Mouse (Mus musculus) CD4-positive helper T cell, adult 2 months (primary cell): ENCODE measurements at regions not wholly inside any gene's neighbourhood (a gene's known extent, or its start where the extent isn't known, plus 50 kb on each side); places are given as distances from the start of the nearest gene placed in this dataset.

Experiments used
- DNase-seq: peaks from one replicate; pipeline ENCODE4 v3.0.0-alpha.2; 2012; ENCODE audit warnings: low read depth, missing footprints, low spot score

DNA sequence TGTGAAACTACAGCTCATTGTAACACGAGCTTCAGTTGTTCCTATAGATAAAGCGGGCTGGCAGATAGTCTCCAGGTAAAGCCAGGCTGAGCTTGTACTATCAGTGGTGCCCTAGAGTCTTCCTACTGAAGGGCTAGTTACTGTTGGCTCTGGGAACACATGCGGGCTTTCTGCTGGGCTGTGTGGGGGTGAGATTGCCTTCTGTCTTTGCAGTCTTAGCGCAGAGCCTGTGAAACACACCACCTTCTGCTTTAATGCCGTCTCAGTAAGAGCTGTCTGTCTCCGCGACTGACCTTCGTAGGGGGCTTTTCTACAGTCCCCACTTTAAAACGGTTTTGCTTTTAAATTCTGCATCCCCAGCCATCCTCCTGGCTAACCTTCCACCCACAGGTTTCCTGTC, 76.7 kb downstream of the Trim29 start:
- DNase-seq = no peak

DNA sequence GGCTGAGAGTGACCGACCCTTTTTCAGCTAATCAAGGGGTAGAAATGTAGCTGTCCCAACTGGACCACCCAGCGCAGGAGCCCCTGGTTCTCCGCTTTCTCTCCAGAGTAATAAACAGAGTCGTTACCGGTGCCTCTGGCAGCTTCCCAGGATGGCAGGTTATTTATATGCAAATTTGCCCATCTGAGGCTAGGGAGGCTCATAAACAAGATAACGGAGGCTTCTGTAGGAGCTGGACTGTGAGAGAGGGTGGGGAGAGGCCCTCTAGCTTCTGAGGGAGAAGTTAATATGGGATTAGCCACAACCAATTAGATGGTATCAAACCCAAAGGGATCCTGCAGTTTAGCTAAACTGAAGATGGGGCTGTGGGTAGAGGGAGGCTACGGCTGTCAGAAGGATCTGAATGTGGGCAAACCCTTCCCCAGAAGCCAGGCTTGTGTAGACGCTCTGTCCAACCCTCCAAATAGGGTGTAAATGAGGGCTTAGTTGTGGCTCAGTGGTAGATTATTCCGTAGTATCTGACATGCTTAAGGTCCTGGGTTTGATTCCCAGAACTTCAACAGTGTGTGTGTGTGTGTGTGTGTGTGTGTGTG, 78.9 kb downstream of the Trim29 start:
- no peak for DNase-seq

DNA sequence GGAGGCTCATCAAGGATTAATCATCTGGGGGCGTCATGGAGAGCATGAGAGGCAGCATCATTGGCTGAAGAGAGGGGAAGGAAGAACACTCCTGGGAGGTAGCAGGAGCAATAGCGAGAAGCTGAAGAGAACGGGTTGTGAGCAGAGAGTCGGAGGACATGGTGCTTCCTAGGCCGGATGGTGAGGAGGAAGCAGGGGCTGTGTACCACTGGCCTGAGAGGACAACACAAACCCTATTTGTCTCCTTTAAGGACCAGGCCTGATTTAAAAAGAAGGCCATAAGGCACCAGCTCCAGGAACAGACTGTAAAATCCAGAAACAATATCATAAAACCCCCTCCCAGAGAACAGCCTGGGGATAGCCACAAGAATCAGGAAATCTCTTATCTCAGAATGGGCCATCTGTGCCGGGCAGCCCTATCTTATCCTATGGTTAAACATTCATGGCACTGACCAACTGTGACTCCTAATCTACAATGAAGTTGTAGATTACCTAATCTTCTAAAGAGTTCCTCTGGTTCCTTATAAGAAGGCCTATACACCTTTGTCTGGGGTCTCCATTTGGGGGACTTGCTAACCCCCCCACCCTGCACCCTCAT, 81.9 kb downstream of the Trim29 start:
- DNase-seq = no peak

- DNase-seq = no peak
These were observed 83.6 kb downstream of the Trim29 start for GRCm38 (mm10) chr9:43394204-43394603.

DNA sequence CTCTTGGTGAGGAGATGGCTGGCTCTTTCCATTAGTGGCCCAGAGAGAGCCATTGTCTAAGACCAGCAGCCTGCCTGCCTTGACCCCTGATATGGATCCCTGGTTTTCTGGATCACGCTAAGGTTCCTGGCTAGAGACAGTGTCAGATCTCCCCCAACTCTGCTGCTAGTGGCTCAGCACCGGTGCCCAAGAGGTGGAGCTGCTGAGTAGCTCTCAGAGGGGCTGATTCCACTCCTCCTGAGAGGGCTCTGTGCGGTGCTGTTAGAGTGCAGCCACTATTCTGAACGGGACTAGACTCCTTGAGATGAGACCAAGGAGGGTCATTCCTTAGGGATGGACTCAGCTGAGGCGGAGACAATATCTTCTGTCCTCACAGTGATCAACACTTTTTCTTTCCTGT, 84.6 kb downstream of the Trim29 start:
- DNase-seq = no peak

GRCm38 (mm10) chr9:43396566-43396965, 85.9 kb downstream of the Trim29 start:
- no peak for DNase-seq

- DNase-seq = no peak
These were observed 97.8 kb downstream of the Trim29 start for GRCm38 (mm10) chr9:43408493-43408892.

DNA sequence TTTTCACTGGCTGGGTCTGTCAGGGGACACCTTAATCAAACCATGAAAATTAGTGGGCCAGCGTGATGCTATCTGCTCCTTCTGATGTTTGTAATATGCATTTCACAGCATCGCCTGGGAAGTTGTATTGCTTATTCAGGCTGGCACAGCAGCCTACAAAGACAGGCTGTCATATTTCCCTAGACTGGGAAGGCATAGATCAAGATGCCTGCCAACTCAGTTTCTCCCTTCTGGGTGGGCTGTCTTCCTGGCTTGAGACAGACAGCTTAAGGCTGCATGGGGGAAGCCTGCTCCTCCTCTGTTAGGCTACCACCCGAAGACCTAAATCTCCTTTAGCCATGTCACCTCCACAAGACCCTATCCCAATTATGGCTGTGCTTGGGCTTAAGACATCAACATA, 101.8 kb downstream of the Trim29 start:
- DNase-seq = no peak

DNA sequence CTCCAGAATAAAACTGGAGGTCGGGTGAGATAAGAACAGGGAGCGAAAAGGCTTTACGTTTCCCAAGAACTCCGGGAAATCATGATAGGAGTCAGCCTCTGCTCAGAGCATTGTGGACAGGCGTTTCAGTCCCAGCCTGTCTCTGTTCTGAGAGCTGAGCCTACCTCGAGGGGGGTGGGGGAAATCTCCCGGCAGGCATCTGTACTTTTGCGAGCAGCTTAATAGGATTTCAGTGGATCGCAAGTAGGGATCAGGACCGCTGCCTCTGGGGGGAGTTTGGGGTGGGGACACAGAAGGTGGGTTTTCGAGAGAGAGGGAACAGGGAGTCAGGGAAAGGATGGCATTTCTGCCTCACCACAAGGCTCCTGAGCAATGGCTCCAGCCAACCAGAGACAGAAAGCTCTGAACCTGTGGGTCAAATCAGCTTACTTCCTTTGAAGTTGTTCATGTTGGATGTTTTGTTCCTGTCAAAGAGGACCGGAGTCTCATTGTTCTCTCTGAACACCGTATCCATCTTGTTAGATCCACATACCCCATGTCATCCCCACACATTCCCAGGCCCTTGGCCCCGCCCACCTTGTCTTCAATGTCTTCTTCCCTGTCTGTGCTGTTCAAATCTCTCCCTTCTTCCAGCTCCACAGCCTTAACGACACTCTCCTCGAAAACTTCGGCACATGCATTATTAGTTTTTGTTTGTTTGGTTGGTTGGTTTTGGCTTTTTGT, 109.5 kb downstream of the Trim29 start:
- DNase-seq = no peak

GRCm38 (mm10) chr9:43427007-43427406, 116.4 kb downstream of the Trim29 start:
- no peak for DNase-seq

DNA sequence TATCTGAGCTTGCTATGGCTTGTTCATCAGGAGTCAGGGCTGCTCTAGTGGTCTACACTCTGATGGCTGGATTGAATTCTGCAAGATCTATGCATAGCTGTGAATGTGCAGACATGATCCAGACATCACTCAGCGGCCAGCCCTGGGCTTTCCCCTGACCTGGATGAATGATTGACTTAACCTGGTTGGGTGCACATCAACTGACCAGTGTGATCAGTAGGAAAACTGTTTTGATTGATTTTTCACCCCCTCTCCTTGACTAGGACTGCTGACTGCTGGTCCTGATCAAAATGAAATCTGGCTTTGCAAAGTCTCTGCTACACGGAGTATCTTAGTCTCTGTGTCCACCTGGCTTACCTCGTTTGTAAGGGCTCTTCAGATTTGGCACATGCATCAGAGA, 123.3 kb downstream of the Trim29 start:
- no peak for DNase-seq

DNA sequence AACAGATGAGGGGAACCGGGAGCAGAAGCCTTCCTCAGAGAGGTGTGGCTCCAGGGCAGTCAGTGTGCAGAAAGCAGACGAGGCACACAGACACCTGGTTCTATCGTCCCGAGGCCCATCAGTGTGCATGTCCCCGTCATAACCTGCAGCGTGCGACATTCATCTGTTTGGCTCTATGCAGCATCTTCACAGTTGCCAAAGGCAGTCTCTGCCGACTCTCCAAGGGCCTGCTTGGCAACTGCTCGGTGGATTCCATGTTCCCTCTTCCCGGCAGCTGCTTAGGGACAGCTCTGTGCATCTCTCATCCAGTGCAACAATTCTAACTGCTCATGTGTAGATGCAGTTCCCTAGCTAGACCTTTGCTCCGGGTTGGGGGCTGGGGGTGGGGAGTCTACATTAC, 127.8 kb downstream of the Trim29 start:
- no peak for DNase-seq

DNA sequence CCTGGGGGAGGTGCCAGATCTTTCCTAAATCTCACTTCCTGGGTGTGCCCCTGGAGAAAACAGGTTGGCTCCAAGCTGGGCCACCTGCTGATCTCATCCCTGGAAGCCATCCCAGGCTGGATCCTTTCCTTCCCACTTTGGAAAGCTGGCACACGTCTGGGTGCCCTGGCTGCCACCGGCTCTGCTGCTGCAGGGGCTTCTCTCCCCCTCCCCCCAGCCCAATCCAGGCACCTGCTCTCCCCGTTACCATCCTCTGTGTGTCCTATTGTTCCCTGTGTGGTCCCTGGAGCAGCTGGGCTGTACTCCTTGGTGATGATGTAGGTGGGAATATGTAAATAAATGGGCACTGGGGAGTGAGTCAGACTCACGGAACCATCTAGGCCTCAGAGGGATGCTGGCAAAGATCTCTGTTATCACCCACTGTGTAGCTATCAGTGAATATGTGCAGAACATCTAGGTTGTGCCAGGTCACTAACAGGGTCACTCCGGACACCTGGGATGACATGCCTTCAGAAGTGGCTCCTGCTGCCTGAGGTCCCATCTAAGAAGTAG, 130.4 kb downstream of the Trim29 start:
- no peak for DNase-seq

GRCm38 (mm10) chr9:43445491-43445890, 134.8 kb downstream of the Trim29 start:
- DNase-seq = no peak

DNA sequence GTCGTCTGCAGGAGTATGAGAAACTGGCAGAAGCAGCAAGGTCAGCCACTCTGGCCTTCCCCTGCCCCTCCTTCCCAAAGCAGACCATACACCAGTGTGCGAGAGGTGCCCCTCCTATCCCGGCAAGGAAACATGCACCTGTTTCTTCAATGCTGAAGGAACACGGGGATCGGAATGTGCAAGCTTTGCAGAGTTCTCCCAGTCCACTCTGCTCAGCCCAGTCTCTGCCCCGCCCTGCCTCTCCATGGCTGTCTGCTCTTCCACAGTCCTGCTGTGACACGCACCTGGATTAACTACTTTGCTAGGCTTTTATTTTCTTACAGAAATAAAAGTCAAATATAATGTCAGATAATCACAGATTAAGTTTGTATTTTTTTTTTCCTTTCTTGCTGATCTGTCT, 136.7 kb downstream of the Trim29 start:
- no peak for DNase-seq

GRCm38 (mm10) chr9:43448981-43449380, 138.3 kb downstream of the Trim29 start:
- DNase-seq = no peak

DNA sequence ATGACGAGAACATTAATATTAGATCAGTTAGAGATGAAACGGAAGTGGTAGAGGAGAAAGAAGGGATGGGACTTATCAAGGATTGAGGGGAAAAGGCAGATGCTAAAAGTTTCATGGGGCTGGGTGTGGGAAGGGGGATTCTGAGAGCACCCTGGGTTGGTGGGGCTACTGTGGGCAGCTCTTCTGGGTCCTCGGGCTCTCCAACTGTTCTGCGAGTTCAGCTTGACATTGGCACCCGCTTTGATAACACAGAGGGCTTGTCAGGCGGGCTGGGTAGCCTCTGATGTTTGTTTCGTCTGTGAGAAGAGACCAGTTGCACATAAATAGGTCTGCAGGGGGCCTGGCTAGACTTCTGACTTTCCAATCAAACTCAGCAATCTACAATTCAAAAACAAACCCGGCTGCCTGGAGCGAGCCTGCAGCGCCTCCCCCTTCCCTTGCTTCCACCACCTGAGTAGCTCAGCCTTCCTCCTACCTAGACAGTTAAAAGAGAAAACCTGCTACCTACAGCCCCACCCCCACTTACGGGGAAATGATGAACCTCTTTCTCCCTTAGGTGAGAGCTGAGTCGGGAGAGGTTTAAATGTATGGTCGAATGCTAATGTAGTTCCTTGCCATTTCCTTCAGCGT, 143.4 kb downstream of the Trim29 start:
- DNase-seq = no peak

- DNase-seq = no peak
These were observed 147.1 kb downstream of the Trim29 start for GRCm38 (mm10) chr9:43457736-43458135.

GRCm38 (mm10) chr9:43461131-43461530, 150.5 kb downstream of the Trim29 start:
- DNase-seq = no peak

DNA sequence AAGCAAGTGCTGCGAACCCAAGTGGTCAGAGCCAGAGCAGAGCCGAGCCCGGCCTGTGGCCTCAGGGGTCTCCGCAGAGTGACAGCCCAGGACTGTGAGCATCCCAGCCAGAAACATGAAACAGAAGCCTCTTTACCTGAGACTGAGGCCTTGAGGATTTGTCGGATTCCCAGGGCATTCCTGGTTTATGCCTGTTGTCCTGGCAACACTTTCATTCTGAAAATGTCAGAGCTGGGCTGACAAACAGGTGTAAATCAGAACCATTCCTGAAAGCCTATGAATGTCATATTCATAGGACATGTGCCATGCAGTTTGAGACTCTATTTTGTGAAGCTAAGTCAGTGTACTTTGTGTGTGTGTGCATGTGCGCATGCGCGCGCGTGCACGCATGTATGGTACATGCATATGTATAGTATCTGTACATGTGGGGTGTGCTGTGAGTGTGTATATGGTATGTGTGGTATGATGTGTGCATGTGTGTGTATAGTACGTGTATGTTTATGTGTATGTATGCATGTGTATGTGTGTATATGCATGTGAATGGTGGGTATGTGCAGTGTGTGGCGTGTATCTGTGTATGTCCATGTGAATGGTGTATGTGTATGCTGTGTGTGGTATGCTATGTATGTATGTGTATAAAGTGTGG, 152.9 kb downstream of the Trim29 start:
- no peak for DNase-seq

DNA sequence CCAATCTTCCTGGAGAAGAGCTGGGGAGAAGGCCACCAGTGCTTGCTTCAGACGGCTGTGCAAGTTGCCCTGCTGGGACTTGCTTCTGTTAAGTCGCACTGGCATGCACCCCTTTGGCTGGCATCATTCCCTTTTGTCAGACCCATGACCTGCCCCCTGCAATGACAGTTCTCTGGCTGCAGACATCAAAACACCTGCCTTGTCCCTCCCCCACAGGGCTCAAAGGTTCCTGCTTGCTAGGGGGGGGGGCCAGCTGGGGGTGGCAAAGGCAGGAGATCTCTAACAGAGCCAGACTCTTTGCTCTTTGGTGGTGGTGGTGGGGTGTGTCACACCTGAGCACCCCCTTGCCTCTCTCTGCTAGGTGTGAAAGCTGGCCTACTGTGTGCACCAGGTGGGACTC, 154.5 kb downstream of the Trim29 start:
- no peak for DNase-seq

DNA sequence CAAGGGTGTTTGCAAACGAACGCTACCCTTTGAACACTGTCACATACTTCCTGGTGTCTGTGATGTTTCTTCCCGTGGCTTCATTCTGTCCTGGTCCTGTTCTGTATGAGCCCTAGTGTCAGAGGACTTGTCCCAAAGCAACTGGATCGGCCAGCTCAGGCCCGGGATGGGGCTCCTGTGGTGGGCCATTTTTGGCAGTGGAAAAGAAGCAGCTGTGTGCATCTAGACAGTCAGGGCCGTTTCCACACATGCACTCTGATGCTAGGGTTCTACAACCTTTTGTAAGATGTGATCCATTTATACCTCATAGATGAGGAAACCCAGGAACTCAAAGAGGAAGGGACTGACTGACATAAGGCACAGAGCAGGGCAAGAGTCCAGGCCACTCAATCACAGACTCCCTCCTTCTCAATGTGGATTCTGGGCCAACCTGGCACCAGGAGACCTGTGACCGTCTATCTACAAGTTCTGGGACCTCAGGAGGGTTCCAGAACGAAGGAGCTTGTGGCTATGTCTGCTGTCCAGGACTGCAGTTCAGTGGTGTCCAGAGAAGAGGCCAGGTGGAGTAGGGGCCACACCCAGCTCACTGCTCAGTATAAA, 155.2 kb downstream of the Trim29 start:
- DNase-seq = no peak
